Mouse (Mus musculus) left cerebral cortex, adult 8-10 months (tissue): Measurements from ENCODE around the gene Uqcc2. TPM values are rescaled to one million over a fixed set of nuclear protein-coding genes. Genes with fewer than 3 reads are reported as not detected.

Source experiments
- DNase-seq, 2 experiments: peaks; one replicate each; pipeline ENCODE4 v3.0.0; 2022; ENCODE audit warnings: low spot score in 2 of 2
- microRNA-seq, 2 experiments: library from miRNA; unstranded; fragments of <30 nt; microRNA quantifications; one replicate each; pipeline ENCODE4 v1.2.0; 2022
- total RNA-seq, 4 experiments: library from RNA; stranded (reverse); gene quantifications; 2 replicates each; pipeline ENCODE4 v1.2.4; 2022

The Uqcc2 gene
- total RNA-seq, 4 experiments from 2014 or later, result 226 to 249 (median 237) TPM

- DNase-seq, result no peak
These were observed 56.6 kb downstream of the Uqcc2 start for GRCm38 (mm10) chr17:27077133-27077532.

DNA sequence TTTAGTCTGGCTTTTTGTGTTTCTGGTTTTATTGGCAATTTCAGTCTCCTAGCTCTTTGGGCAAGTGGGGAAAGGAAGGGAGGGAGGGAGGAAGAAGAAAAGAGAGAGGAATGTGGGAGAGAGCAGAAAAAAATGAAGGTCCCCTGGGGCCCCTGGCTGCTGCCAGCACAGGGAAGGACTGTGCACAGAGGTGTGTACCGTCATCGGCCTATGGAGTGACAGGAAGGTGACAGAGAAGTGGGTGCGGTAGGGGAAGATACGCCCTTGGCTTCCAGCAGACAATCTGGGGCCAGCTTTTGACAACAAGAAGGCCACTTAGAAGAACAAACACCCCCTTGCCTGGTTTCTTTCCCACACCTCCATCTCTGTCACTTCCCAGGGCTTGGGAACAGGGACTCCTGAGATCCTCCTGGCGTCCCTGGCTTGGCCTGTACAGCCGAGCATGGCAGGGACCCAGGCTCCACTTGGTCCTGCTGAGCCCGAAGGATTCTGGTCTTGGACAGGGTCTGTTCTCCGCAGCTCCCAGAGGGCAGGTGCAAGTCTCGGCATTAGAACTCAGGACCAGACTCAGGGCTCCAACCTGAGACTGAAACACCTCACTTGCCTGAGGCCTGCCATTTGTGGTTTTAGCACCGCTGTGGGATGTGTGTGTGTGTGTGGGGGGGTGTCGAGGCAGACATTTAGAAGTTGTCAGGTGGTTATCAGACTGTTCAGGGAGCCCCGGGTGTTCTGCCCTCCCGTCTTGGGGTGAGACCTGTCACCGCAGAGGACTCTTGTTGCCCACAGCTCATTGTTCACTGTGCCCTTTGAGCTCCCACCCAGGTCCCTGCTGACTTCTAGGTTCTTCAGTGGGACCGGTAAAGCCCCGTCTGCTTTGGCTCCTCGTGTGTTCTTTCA, 58.6 kb downstream of the Uqcc2 start:
- no peak for DNase-seq

GRCm38 (mm10) chr17:27074236-27074635, 59.5 kb downstream of the Uqcc2 start:
- DNase-seq, result no peak

- no peak for DNase-seq
These were observed 59.9 kb downstream of the Uqcc2 start for GRCm38 (mm10) chr17:27073778-27074177.

- DNase-seq, result no peak
These were observed 60.6 kb downstream of the Uqcc2 start for GRCm38 (mm10) chr17:27073126-27073525.

Small RNA genes within 50 kb of the gene (microRNA-seq; reads per million reads assigned to microRNA genes)
- 0 reads per million in 2 experiments for gene Mir7677

Other genes starting within 250 kb of the Uqcc2 start
- 1 to 10 TPM; 2.8 to 4.9 (median 3.5) TPM for gene Kifc5b, start 216.8 kb downstream of the Uqcc2 start, total RNA-seq
- gene Phf1, start 200.9 kb downstream of the Uqcc2 start, total RNA-seq, result 10 to 100 TPM; 37.2 to 42.2 (median 38.0) TPM
- 100 to 1,000 TPM in 2 of 4 experiments, 10 to 100 TPM in 2; 86.5 to 102 (median 97.7) TPM for gene Cuta, start 194.3 kb downstream of the Uqcc2 start, total RNA-seq
- gene Syngap1, start 192.7 kb downstream of the Uqcc2 start, total RNA-seq, result 100 to 1,000 TPM; 329 to 367 (median 348) TPM
- gene Zbtb9, start 160.7 kb downstream of the Uqcc2 start, total RNA-seq, result 10 to 100 TPM; 13.1 to 15.9 (median 14.7) TPM
- 10 to 100 TPM; 12.8 to 17.7 (median 14.5) TPM for gene Bak1, start 104.9 kb downstream of the Uqcc2 start, total RNA-seq
- gene Itpr3, start 76.6 kb downstream of the Uqcc2 start, total RNA-seq, result 1 to 10 TPM; 3.7 to 5.3 (median 3.8) TPM
- gene Ip6k3, start 33.9 kb upstream of the Uqcc2 start, total RNA-seq, result 1 to 10 TPM in 3 of 4 experiments, under 1 TPM in 1; 0.74 to 2.6 (median 1.6) TPM
- gene Lemd2, start 70.6 kb upstream of the Uqcc2 start, total RNA-seq, result 10 to 100 TPM; 39.0 to 44.9 (median 42.9) TPM